Mouse (Mus musculus): Measurements from ENCODE around the gene Aar2. TPM values are rescaled to one million over a fixed set of nuclear protein-coding genes. Genes with fewer than 3 reads are reported as not detected.

Gene Aar2
- polyA plus RNA-seq (2012; rRNA removed), result 24.6 and 37.5 TPM in 2 replicates

DNA sequence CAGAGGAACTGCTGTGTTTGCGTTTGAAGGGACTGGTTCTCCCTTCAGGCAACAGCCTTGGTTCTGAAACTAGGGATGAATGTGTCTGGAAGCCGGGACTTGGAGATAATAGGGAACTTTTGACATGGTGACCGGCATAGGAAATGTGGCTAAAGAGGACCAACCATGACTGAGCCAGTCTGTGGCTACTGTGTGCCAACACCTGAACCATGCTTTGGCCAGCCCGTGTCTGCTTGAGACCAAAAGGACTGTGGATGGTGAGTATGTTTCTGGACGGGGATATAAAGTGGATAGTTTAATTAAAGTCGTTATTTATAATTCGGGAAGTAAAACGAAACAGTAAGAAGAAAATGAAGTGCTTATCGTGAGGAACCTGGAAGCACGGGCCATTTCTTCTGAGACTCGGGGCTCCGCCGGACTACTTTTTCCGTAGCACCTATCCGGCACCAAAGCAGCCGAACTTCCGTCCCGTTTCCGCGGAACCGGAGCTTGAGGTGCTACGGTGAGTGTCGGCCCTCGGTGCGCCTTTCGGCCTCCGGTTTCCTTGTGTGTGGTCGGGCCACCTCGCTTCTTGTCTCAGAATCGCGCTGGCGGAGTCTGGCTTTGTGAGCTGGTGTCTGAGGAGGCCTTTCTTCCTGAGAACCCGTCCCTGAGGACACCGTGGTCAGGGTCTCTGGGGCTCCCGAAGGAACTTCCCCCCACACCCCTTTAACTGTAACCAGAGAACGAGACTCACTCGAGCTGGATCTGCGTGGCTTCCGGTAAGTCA is at the start of gene Aar2:
TSS of gene Aar2 (plus strand) at position 462 of the 769 bp plus-strand sequence.

DNA sequence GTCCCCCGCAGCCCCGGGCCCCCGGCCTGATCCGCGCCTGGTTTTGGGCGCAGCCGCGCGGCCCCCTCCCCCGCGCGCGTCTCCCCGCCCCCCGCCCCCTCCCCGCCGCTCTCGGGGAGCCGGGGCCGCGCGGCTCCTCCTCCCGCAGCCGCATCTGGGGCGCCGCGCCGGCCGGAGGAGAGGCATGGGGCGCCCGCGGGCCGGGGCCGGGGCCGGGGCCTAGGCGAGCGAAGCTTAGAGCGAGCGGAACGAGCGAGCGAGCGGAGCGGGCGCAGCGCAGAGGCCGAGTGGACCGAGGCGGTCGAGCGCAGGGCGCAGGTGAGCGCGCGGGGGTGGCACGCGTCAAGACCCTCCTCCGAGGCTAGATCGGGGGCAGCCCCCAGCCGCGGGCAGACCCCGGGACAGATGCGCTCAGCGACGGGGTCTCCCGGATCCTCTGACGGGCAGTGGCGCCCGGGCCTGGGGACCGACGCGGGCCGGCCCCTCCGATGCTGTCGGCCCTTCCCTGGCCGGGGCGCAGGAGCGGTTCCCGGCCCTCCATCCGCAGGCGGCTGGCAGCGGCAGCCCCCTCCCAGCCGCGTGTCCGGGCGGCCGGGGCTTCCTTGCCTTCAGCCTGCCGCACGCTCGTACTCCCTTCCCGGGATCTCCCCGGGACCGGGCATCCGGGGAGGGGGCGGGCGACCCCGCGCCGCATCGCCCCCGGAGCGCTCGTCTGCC is 66.3 kb downstream of the Aar2 start, which contains the start of gene Dlgap4:
TSS of gene Dlgap4 (plus strand) at position 165 of the 717 bp plus-strand sequence.

Other genes starting within 250 kb of the Aar2 start
- gene Cnbd2, start 235.3 kb upstream of the Aar2 start, polyA plus RNA-seq (2012; rRNA removed), result 2.8 and 3.6 TPM in 2 replicates
- 65.6 and 166 TPM in 2 replicates for gene Scand1, start 234.9 kb upstream of the Aar2 start, polyA plus RNA-seq (2012; rRNA removed)
- gene Epb41l1, start 126.7 kb upstream of the Aar2 start, polyA plus RNA-seq (2012; rRNA removed), result 20.0 and 24.8 TPM in 2 replicates
- 128 and 217 TPM in 2 replicates for gene Dlgap4, start 66.1 kb downstream of the Aar2 start, polyA plus RNA-seq (2012; rRNA removed)
- 86.0 and 147 TPM in 2 replicates for gene Myl9, start 227.8 kb downstream of the Aar2 start, polyA plus RNA-seq (2012; rRNA removed)

All from central nervous system, embryonic 11.5 days (tissue).